Mouse (Mus musculus) megakaryocyte, embryonic 14.5 days (primary cell): ENCODE measurements around the gene Pdxp.

ENCODE experiments used
- FLI1 ChIP-seq: IDR thresholded peaks from 2 replicates; pipeline ENCODE4 v1.6.1; 2012; ENCODE audit warnings: low read length, inconsistent platforms, mixed read lengths
- GATA1 ChIP-seq: IDR thresholded peaks from 3 replicates; pipeline ENCODE4 v1.6.1; 2012; ENCODE audit warnings: mixed read lengths, low read length, inconsistent platforms, borderline replicate concordance

DNA sequence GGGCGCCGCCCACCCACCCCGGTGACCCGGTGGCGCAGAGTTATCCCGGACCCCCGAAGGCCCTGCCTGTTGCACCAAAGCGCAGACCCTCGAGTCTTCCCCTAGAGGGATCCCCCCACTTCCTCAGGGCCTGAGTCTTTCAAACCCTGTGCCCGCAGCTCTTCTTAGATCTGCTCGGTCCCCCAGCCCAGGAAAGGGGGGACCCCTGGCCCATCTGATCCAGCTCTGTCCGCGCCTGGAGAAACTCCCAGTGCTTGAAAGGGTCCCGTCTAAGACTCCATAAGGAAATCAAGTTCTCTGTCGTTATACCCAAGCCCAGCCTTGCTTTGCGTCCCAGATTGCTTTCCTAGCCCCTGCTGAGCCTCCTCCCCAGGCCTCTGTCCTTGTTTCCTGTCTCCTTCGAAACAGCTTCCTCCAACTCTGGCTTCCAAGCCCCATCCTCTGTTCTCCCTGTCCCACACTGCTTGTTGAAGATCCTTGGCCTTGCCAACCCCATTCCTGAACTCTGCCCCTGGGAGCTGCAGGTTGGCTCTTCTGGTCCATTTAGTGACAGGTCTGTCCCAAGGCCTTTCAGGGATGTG lies 35.8 kb upstream of the Pdxp start:
- TF ChIP-seq GATA1 (no peak), FLI1 (no peak)
